Mouse (Mus musculus) lung, postnatal 0 days (tissue): ENCODE measurements at regions not wholly inside any gene's neighbourhood (a gene's known extent, or its start where the extent isn't known, plus 50 kb on each side); places are given as distances from the start of the nearest gene placed in this dataset.
A peak's percentile ranks its signal among the peaks of the same experiment; 100 is the strongest.

Experiments
- ATAC-seq: fragments of 200-750 bp; cut with Nextera tagmentation; 2 replicates; pipeline ENCODE4 v1.8.0; 2017; ENCODE audit warnings: moderate library complexity
- DNase-seq: peaks from one replicate; pipeline ENCODE4 v3.0.0-alpha.2; 2016; ENCODE audit warnings: low spot score
- H3K27ac ChIP-seq: fragments of 300-500 bp; sonication (generic); 2 replicates; pipeline ENCODE4 v1.5.1; 2014; ENCODE audit warnings: antibody characterized with exemption, mild to moderate bottlenecking, low read length, mixed read lengths
- H3K27me3 ChIP-seq: fragments of 300-500 bp; sonication (generic); replicated peaks from 2 replicates; pipeline ENCODE4 v1.6.1; 2014; ENCODE audit warnings: low read length, mixed read lengths; ENCODE audit not compliant: insufficient read depth
- H3K36me3 ChIP-seq: fragments of 300-500 bp; sonication (generic); 2 replicates; pipeline ENCODE4 v1.6.1; 2014; ENCODE audit warnings: low read length, mixed read lengths; ENCODE audit not compliant: insufficient read depth
- H3K4me1 ChIP-seq: fragments of 300-500 bp; sonication (generic); 2 replicates; pipeline ENCODE4 v1.6.1; 2014; ENCODE audit warnings: antibody characterized with exemption, low read depth, low read length, mixed read lengths; ENCODE audit not compliant: insufficient read depth
- H3K4me2 ChIP-seq: fragments of 300-500 bp; sonication (generic); replicated peaks from 2 replicates; pipeline ENCODE4 v1.6.1; 2014; ENCODE audit warnings: low read depth, mild to moderate bottlenecking, low read length, moderate library complexity, mixed read lengths
- H3K4me3 ChIP-seq: fragments of 300-500 bp; sonication (generic); 2 replicates; pipeline ENCODE4 v1.5.1; 2014; ENCODE audit warnings: low read depth, low read length
- H3K9ac ChIP-seq: fragments of 300-500 bp; sonication (generic); replicated peaks from 2 replicates; pipeline ENCODE4 v1.6.1; 2014; ENCODE audit warnings: low read depth, mild to moderate bottlenecking
- H3K9me3 ChIP-seq: fragments of 300-500 bp; sonication (generic); 2 replicates; pipeline ENCODE4 v1.6.1; 2016; ENCODE audit warnings: low read length, mixed read lengths
- CTCF ChIP-seq: IDR thresholded peaks from 2 replicates; pipeline ENCODE4 v1.5.1; 2016; ENCODE audit warnings: antibody characterized with exemption, mild to moderate bottlenecking
- EP300 ChIP-seq: IDR thresholded peaks from 2 replicates; pipeline ENCODE4 v1.6.1; 2016; ENCODE audit warnings: antibody characterized with exemption, mild to moderate bottlenecking, control low read depth
- WGBS: fragments of 180-500 bp; shearing (Covaris S2); extraction: QIAGEN DNeasy Blood & Tissue Kit; methylation state at CpG from one replicate; pipeline ENCODE4 v1.1.7; 2014; 5-methylcytosine and 5-hydroxymethylcytosine counted together

DNA sequence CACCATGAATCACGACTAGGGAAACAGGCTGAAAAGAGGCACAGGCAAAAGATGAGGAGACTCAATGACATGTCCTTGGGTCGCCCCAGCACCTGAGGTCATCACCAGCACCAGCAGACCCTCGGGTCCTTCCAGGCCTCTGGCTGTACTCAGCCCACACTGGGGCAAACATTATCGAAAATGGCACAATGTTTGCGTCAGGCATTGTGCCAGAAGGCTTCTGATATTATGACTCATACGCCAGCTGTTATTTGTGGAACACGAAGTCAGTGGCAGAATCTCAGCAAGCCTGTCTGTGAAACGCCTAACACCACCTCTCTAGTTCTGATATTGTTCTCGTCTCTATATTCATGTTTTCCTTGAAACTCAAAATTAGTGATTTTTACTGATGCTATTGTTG is 384.8 kb downstream of the Rwdd3 start:
- WGBS, result 63% methylated on average over 9 of the region's 9 CpGs
- H3K4me2 ChIP-seq, result no peak overlapping the region
- no peaks in the 10 kb centered on the region for H3K27me3 ChIP-seq
- no peak overlapping the region for H3K27ac ChIP-seq
- H3K36me3 ChIP-seq, result no peaks in the 10 kb centered on the region
- DNase-seq (no peak), ATAC-seq (no peak)
- no peak overlapping the region for H3K9ac ChIP-seq
- H3K4me3 ChIP-seq, result no peak overlapping the region
- no peaks in the 10 kb centered on the region for H3K9me3 ChIP-seq
- no peaks in the 10 kb centered on the region for H3K4me1 ChIP-seq
- no peak for TF ChIP-seq CTCF
- TF ChIP-seq EP300, result no peak

DNA sequence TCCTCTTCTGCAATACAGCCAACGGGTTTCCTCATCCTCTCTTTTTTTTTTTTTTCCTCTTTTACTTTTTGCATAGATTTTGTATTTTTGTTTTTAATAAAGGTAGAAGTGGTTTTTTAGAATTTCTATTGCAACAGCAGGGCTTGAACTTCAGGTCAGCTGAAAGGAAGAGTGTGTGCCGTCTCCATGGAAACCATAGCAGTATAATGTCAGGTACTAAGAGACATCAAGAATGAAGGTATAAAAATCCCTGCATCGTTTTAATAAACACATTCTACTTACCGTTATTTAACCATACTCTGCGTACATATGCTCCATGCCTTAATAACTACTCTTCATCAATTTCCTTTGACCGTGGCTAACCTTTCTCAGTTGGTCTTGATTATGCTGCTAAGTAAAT is 390.0 kb downstream of the Rwdd3 start:
- Histone ChIP-seq H3K4me1 (no peaks in the 10 kb centered on the region), H3K9me3 (no peaks in the 10 kb centered on the region), H3K36me3 (no peaks in the 10 kb centered on the region), H3K4me2 (no peak overlapping the region), H3K4me3 (no peak overlapping the region), H3K27ac (no peak overlapping the region), H3K27me3 (no peaks in the 10 kb centered on the region), H3K9ac (no peak overlapping the region)
- TF ChIP-seq CTCF, result no peak
- TF ChIP-seq EP300, result no peak
- no peak for DNase-seq
- ATAC-seq, result no peak
- WGBS, result 79% methylated on average over 6 of the region's 6 CpGs

DNA sequence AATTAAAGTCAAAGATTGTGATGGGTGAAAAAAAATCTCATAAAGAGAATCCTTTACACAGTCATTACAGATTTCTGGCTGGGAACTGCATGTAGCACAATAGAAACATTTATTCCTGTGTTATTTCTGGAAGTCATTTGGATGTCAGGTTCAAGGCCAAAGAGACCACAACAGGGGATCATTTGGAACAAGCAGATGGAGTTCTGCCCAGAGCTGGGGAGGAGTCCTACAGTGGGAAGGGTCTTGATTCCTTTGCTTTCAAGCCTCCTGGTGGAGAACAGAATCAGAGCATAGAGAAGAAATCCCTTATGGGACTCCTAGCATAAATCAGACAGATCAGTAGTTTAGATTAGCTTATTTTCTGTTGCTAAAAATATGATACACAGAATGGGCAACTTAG is 392.4 kb downstream of the Rwdd3 start:
- Histone ChIP-seq H3K4me3 (no peak overlapping the region), H3K4me2 (no peak overlapping the region), H3K36me3 (no peaks in the 10 kb centered on the region), H3K9me3 (no peaks in the 10 kb centered on the region), H3K9ac (no peak overlapping the region), H3K4me1 (no peaks in the 10 kb centered on the region), H3K27ac (no peak overlapping the region), H3K27me3 (no peaks in the 10 kb centered on the region)
- no peak for TF ChIP-seq EP300
- no peak for TF ChIP-seq CTCF
- DNase-seq, result no peak
- no peak for ATAC-seq

DNA sequence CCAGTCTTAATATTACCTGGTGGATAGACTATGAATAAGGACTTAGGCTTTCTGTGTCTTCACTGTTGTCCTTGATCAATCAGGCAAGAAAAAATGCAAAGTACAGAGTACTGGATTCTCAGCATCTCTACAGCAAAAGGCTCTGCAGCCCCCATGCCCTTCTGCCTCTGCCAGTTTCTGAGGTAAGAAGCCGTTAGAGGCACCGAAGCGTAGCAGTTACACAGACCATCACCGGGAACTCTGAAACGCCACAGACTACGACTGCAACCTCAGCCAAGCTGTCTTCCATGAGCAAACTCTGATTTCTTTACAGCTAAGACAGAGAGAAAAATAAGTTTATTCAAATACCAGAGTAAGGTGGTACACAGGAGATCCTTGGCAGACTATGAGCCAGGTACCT is 396.5 kb downstream of the Rwdd3 start:
- H3K27me3 ChIP-seq, result no peaks in the 10 kb centered on the region
- no peak for TF ChIP-seq EP300
- TF ChIP-seq CTCF, result no peak
- H3K36me3 ChIP-seq, result no peaks in the 10 kb centered on the region
- no peaks in the 10 kb centered on the region for H3K9me3 ChIP-seq
- no peak overlapping the region for H3K27ac ChIP-seq
- no peaks in the 10 kb centered on the region for H3K4me1 ChIP-seq
- WGBS, result 94% methylated on average over 6 of the region's 6 CpGs
- no peak for DNase-seq
- no peak for ATAC-seq
- H3K4me3 ChIP-seq, result no peak overlapping the region
- no peak overlapping the region for H3K9ac ChIP-seq
- H3K4me2 ChIP-seq, result no peak overlapping the region

GRCm38 (mm10) chr3:120761681-120762080 is 409.8 kb downstream of the Rwdd3 start:
- no peak overlapping the region for H3K9ac ChIP-seq
- H3K27me3 ChIP-seq, result no peaks in the 10 kb centered on the region
- H3K27ac ChIP-seq, result 0 out of 2 replicates have a peak overlapping the region, but pooled peaks have one; percentile 15
- H3K4me2 ChIP-seq, result no peak overlapping the region
- no peaks in the 10 kb centered on the region for H3K4me1 ChIP-seq
- ATAC-seq, result peak; percentile 83
- no peak overlapping the region for H3K4me3 ChIP-seq
- WGBS, result 47% methylated on average over 4 of the region's 4 CpGs
- H3K9me3 ChIP-seq, result no peaks in the 10 kb centered on the region
- H3K36me3 ChIP-seq, result no peaks in the 10 kb centered on the region
- peak; percentile 87 for DNase-seq
- TF ChIP-seq CTCF, result no peak
- TF ChIP-seq EP300, result peak; percentile 57

GRCm38 (mm10) chr3:120761223-120761622 is 410.3 kb downstream of the Rwdd3 start:
- WGBS, result 84% methylated on average over 3 of the region's 3 CpGs
- H3K27ac ChIP-seq, result no peak overlapping the region
- no peaks in the 10 kb centered on the region for H3K4me1 ChIP-seq
- no peak overlapping the region for H3K4me2 ChIP-seq
- no peaks in the 10 kb centered on the region for H3K9me3 ChIP-seq
- no peaks in the 10 kb centered on the region for H3K27me3 ChIP-seq
- TF ChIP-seq EP300 (no peak), CTCF (no peak)
- H3K4me3 ChIP-seq, result no peak overlapping the region
- no peak for DNase-seq
- H3K9ac ChIP-seq, result no peak overlapping the region
- H3K36me3 ChIP-seq, result no peaks in the 10 kb centered on the region
- ATAC-seq, result no peak

DNA sequence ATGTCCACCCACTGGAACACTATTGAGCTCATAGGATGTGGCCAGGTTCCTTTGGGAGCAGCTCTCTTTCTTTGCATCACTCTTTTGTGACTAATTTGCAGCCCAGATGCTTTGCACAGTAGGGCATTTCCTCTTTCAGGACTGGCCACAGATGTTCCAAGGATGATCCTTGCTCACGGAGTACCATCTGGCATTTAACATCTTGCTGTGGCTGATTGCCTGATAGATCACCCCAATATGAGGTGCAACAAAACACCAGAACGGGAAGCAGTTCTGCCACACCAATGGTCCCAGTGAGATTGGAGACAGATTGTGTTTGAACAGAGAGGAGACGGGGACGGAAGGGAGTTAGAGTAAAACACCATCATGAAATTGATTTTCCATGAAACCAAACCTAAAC is 423.0 kb downstream of the Rwdd3 start:
- Histone ChIP-seq H3K36me3 (no peaks in the 10 kb centered on the region), H3K4me1 (no peaks in the 10 kb centered on the region), H3K4me2 (no peak overlapping the region), H3K9me3 (no peaks in the 10 kb centered on the region), H3K27ac (no peak overlapping the region), H3K4me3 (no peak overlapping the region), H3K27me3 (no peaks in the 10 kb centered on the region), H3K9ac (no peak overlapping the region)
- TF ChIP-seq CTCF (no peak), EP300 (no peak)
- ATAC-seq (no peak), DNase-seq (no peak)
- 70% methylated on average over 4 of the region's 4 CpGs for WGBS
